Mouse (Mus musculus) spleen, adult 2 months (tissue): ENCODE data around the gene Ch25h.

ENCODE experiments used
- CTCF ChIP-seq: fragments of 200-500 bp; IDR thresholded peaks from 2 replicates; pipeline ENCODE4 v1.5.1; 2011; ENCODE audit warnings: mild to moderate bottlenecking, inconsistent platforms; ENCODE audit not compliant: insufficient read depth, insufficient read length, insufficient replicate concordance; ENCODE audit errors: extremely low read depth
- POLR2A ChIP-seq: fragments of 200-500 bp; IDR thresholded peaks from 2 replicates; pipeline ENCODE4 v1.6.1; 2011; ENCODE audit warnings: low read depth, low read length, inconsistent platforms

- TF ChIP-seq CTCF (no peak), POLR2A (no peak)
These were observed 6.2 kb downstream of the Ch25h start for GRCm38 (mm10) chr19:34468794-34469193.
